In genomic region chr4:135965113-135965512, GRCm38 (mm10) we compare ENCODE assay signal across 10 mouse cellular contexts. TPM values are rescaled to one million over a fixed set of nuclear protein-coding genes. Genes with fewer than 3 reads are reported as not detected.
DNase-seq lines count a peak whose midpoint lies in the region; ATAC-seq and TF ChIP-seq lines count a peak whose summit lies in the region.
"Had no signal": no experiment of that assay in that cellular context is flagged by ENCODE, and none has a peak within 500 bp of the region (broad histone marks: within the 10 kb centered on the region; RNA-seq: fewer than 3 reads in every experiment).

No protein-coding gene starts in this region.

- TF ChIP-seq EP300 in liver, embryonic 14.5 days (IDR thresholded peaks at IDR 0.05; ENCODE audit: low read depth) = no peak

- H3K27me3 ChIP-seq in erythroblast, embryonic 14.5 days (ENCODE audit: control insufficient read depth) = no peaks in the 10 kb centered on the region
- H3K27me3 ChIP-seq in kidney, postnatal 0 days (ENCODE audit: insufficient read depth, low read length) = no peaks in the 10 kb centered on the region
- H3K27me3 ChIP-seq in embryonic facial prominence, embryonic 14.5 days (replicated peaks; ENCODE audit: control insufficient read depth, insufficient read depth, low read length) = no peaks in the 10 kb centered on the region
- H3K27me3 ChIP-seq in liver, embryonic 14.5 days (ENCODE audit: control insufficient read depth, insufficient read depth, low read length) = no peaks in the 10 kb centered on the region
- H3K27me3 ChIP-seq: Patski had no signal

- 76% methylated on average over 9 of the region's 9 CpGs for WGBS in kidney, postnatal 0 days
- 81% methylated on average over 9 of the region's 9 CpGs for WGBS in embryonic facial prominence, embryonic 14.5 days
- 73% methylated on average over 9 of the region's 9 CpGs for WGBS in liver, embryonic 14.5 days (ENCODE audit: insufficient replicate concordance)

- peaks cover 53% of the 10 kb centered on the region for H3K4me1 ChIP-seq in erythroblast, embryonic 14.5 days (ENCODE audit: control insufficient read depth)
- H3K4me1 ChIP-seq in kidney, postnatal 0 days (replicated peaks; ENCODE audit: insufficient read depth, low read length) = peaks cover 8% of the 10 kb centered on the region
- H3K4me1 ChIP-seq in embryonic facial prominence, embryonic 14.5 days (ENCODE audit: control insufficient read depth, insufficient read depth, low read length) = no peaks in the 10 kb centered on the region
- peaks cover 4 to 10% of the 10 kb centered on the region in 2 experiments for H3K4me1 ChIP-seq in liver, embryonic 14.5 days (replicated peaks; ENCODE audit: control insufficient read depth in 2 of 2, insufficient read depth in 2 of 2, low read length in 1 of 2)

- no peak overlapping the region for H3K27ac ChIP-seq in kidney, postnatal 0 days
- no peak overlapping the region for H3K27ac ChIP-seq in embryonic facial prominence, embryonic 14.5 days (replicated peaks; ENCODE audit: low read depth, low read length)
- H3K27ac ChIP-seq in liver, embryonic 14.5 days = no peak overlapping the region

- peak overlapping the region; percentile 95; the same call in 1 of the 2 replicates for H3K4me2 ChIP-seq in kidney, postnatal 0 days (ENCODE audit: low read length)
- H3K4me2 ChIP-seq in embryonic facial prominence, embryonic 14.5 days (ENCODE audit: low read depth, low read length) = peak overlapping the region; percentile 96; the same call in 1 of the 2 replicates
- no peak overlapping the region for H3K4me2 ChIP-seq in liver, embryonic 14.5 days (ENCODE audit: low read depth)

- TF ChIP-seq CTCF in kidney, postnatal 0 days (IDR thresholded peaks at IDR 0.05; ENCODE audit: low read depth) = no peak
- TF ChIP-seq CTCF in liver, embryonic 14.5 days (IDR thresholded peaks at IDR 0.05; ENCODE audit: low read depth) = 0 out of 2 replicates have a peak, but pooled peaks have one; percentile 10

- ATAC-seq in erythroblast, adult 5-6 weeks (replicated peaks; ENCODE audit: low FRiP score, poor library complexity, severe bottlenecking) = no peak
- ATAC-seq in kidney, postnatal 0 days (replicated peaks; ENCODE audit: low FRiP score, low read depth) = no peak
- ATAC-seq in embryonic facial prominence, embryonic 14.5 days (ENCODE audit: low read depth) = no peak
- ATAC-seq in liver, embryonic 14.5 days (ENCODE audit: insufficient read depth) = no peak

- no peak for DNase-seq in kidney, postnatal 0 days (ENCODE audit: low spot score)
- no peak for DNase-seq in kidney, postnatal 14 days
- DNase-seq in embryonic facial prominence, embryonic 14.5 days (ENCODE audit: low spot score) = no peak
- no peak for DNase-seq in liver, embryonic 14.5 days (ENCODE audit: low read depth in 3 of 3, low spot score in 3 of 3)
- DNase-seq in adrenal gland, postnatal 10 days = no peak
- no peak for DNase-seq in layer of hippocampus, postnatal 36 days
- DNase-seq: thymus, adult 2 months had no signal

- no peaks in the 10 kb centered on the region for H3K9me3 ChIP-seq in erythroblast, embryonic 14.5 days (ENCODE audit: control insufficient read depth, low read length)
- H3K9me3 ChIP-seq in kidney, postnatal 0 days (replicated peaks; ENCODE audit: low read length) = no peaks in the 10 kb centered on the region
- no peaks in the 10 kb centered on the region for H3K9me3 ChIP-seq in embryonic facial prominence, embryonic 14.5 days (ENCODE audit: control insufficient read depth, low read length)
- H3K9me3 ChIP-seq in liver, embryonic 14.5 days (ENCODE audit: control insufficient read depth, low read length) = no peaks in the 10 kb centered on the region

- H3K36me3 ChIP-seq in erythroblast, embryonic 14.5 days (ENCODE audit: control insufficient read depth) = peaks cover 75% of the 10 kb centered on the region
- H3K36me3 ChIP-seq in kidney, postnatal 0 days (ENCODE audit: insufficient read depth, low read length) = peaks cover 38% of the 10 kb centered on the region
- H3K36me3 ChIP-seq in embryonic facial prominence, embryonic 14.5 days (ENCODE audit: control insufficient read depth, insufficient read depth, low read length) = peaks cover 61% of the 10 kb centered on the region
- H3K36me3 ChIP-seq in liver, embryonic 14.5 days (replicated peaks; ENCODE audit: control insufficient read depth, insufficient read depth, low read depth) = peaks cover 14% of the 10 kb centered on the region; the same call in 1 of the 2 replicates

- 0 out of 2 replicates have a peak overlapping the region, but pooled peaks have one; percentile 25 for H3K9ac ChIP-seq in kidney, postnatal 0 days (ENCODE audit: low read depth, low read length)
- H3K9ac ChIP-seq in embryonic facial prominence, embryonic 14.5 days (ENCODE audit: low read depth, low read length) = 0 out of 2 replicates have a peak overlapping the region, but pooled peaks have one; percentile 75
- no peak overlapping the region for H3K9ac ChIP-seq in liver, embryonic 14.5 days (replicated peaks)

- peak overlapping the region; percentile 73 for H3K4me3 ChIP-seq in erythroblast, embryonic 14.5 days (replicated peaks)
- H3K4me3 ChIP-seq in kidney, postnatal 0 days (replicated peaks; ENCODE audit: low read depth, low read length) = no peak overlapping the region
- peak overlapping the region; percentile 61 for H3K4me3 ChIP-seq in embryonic facial prominence, embryonic 14.5 days (ENCODE audit: low read depth, low read length)
- no peak overlapping the region for H3K4me3 ChIP-seq in liver, embryonic 14.5 days (ENCODE audit: insufficient read depth in 1 of 2, low read depth in 2 of 2, low read length in 2 of 2)

RNA-seq across cellular contexts. Expression of gene Gale, which starts 1.6 kb away (rescaled TPM):
- polyA plus RNA-seq in erythroblast, embryonic 14.5 days (2012) = 3.9 and 5.3 TPM in 2 replicates
- 2.3 and 7.9 TPM in 2 replicates for total RNA-seq in erythroblast, adult 5-6 weeks (2015; ENCODE audit: low replicate concordance)
- total RNA-seq in erythroblast, adult 5-6 weeks (2017; ENCODE audit: low replicate concordance) = 2.3 and 4.2 TPM in 2 replicates
- 25.1 and 30.0 TPM in 2 replicates for polyA plus RNA-seq in kidney, postnatal 0 days (2015; fragmentation: Nextera tagmentation; extraction: Ambion mirVana)
- 50.5 and 56.1 TPM in 2 replicates for polyA plus RNA-seq in embryonic facial prominence, embryonic 14.5 days (2014; fragmentation: Nextera tagmentation; extraction: Ambion mirVana)
- 20.5 and 22.8 TPM in 2 replicates for polyA plus RNA-seq in liver, embryonic 14.5 days (2012; rRNA removed)
- 32.6 and 38.0 TPM in 2 replicates for polyA plus RNA-seq in liver, embryonic 14.5 days (2014; fragmentation: Nextera tagmentation; extraction: Ambion mirVana)
- 10 to 100 TPM; 22.0 to 23.1 TPM for total RNA-seq in adrenal gland, postnatal 10 days (2021)
- total RNA-seq in layer of hippocampus, postnatal 36 days (2021) = 10 to 100 TPM; 17.7 to 20.7 TPM

RNA-seq across cellular contexts. Expression of gene Lypla2, which starts 7.3 kb away (rescaled TPM):
- 13.4 and 14.0 TPM in 2 replicates for polyA plus RNA-seq in erythroblast, embryonic 14.5 days (2012)
- 14.6 and 25.2 TPM in 2 replicates for total RNA-seq in erythroblast, adult 5-6 weeks (2015; ENCODE audit: low replicate concordance)
- 4.5 and 6.1 TPM in 2 replicates for total RNA-seq in erythroblast, adult 5-6 weeks (2017; ENCODE audit: low replicate concordance)
- polyA plus RNA-seq in kidney, postnatal 0 days (2015; fragmentation: Nextera tagmentation; extraction: Ambion mirVana) = 117 and 123 TPM in 2 replicates
- 87.6 and 97.8 TPM in 2 replicates for polyA plus RNA-seq in embryonic facial prominence, embryonic 14.5 days (2014; fragmentation: Nextera tagmentation; extraction: Ambion mirVana)
- 26.5 and 29.2 TPM in 2 replicates for polyA plus RNA-seq in liver, embryonic 14.5 days (2012; rRNA removed)
- polyA plus RNA-seq in liver, embryonic 14.5 days (2014; fragmentation: Nextera tagmentation; extraction: Ambion mirVana) = 30.6 and 36.8 TPM in 2 replicates
- 10 to 100 TPM; 57.1 to 57.9 TPM for total RNA-seq in adrenal gland, postnatal 10 days (2021)
- 100 to 1,000 TPM in 1 of 2 experiments, 10 to 100 TPM in 1; 93.4 to 106 TPM for total RNA-seq in layer of hippocampus, postnatal 36 days (2021)

RNA-seq across cellular contexts. Expression of gene Hmgcl, which starts 18.9 kb away (rescaled TPM):
- polyA plus RNA-seq in erythroblast, embryonic 14.5 days (2012) = 4.9 and 5.7 TPM in 2 replicates
- total RNA-seq in erythroblast, adult 5-6 weeks (2015; ENCODE audit: low replicate concordance) = 17.3 and 45.4 TPM in 2 replicates
- total RNA-seq in erythroblast, adult 5-6 weeks (2017; ENCODE audit: low replicate concordance) = 15.6 and 15.8 TPM in 2 replicates
- 107 and 110 TPM in 2 replicates for polyA plus RNA-seq in kidney, postnatal 0 days (2015; fragmentation: Nextera tagmentation; extraction: Ambion mirVana)
- polyA plus RNA-seq in embryonic facial prominence, embryonic 14.5 days (2014; fragmentation: Nextera tagmentation; extraction: Ambion mirVana) = 81.7 and 89.4 TPM in 2 replicates
- polyA plus RNA-seq in liver, embryonic 14.5 days (2012; rRNA removed) = 28.9 and 43.4 TPM in 2 replicates
- polyA plus RNA-seq in liver, embryonic 14.5 days (2014; fragmentation: Nextera tagmentation; extraction: Ambion mirVana) = 71.9 and 76.5 TPM in 2 replicates
- 100 to 1,000 TPM in 1 of 2 experiments, 10 to 100 TPM in 1; 84.4 to 108 TPM for total RNA-seq in adrenal gland, postnatal 10 days (2021)
- 10 to 100 TPM; 35.5 to 36.4 TPM for total RNA-seq in layer of hippocampus, postnatal 36 days (2021)

RNA-seq across cellular contexts. Expression of gene Pithd1, which starts 22.0 kb away (rescaled TPM):
- polyA plus RNA-seq in erythroblast, embryonic 14.5 days (2012) = 16.8 and 28.3 TPM in 2 replicates
- total RNA-seq in erythroblast, adult 5-6 weeks (2015; ENCODE audit: low replicate concordance) = 24.4 and 34.5 TPM in 2 replicates
- total RNA-seq in erythroblast, adult 5-6 weeks (2017; ENCODE audit: low replicate concordance) = 72.0 and 131 TPM in 2 replicates
- 49.0 and 49.8 TPM in 2 replicates for polyA plus RNA-seq in kidney, postnatal 0 days (2015; fragmentation: Nextera tagmentation; extraction: Ambion mirVana)
- polyA plus RNA-seq in embryonic facial prominence, embryonic 14.5 days (2014; fragmentation: Nextera tagmentation; extraction: Ambion mirVana) = 48.3 and 51.4 TPM in 2 replicates
- polyA plus RNA-seq in liver, embryonic 14.5 days (2012; rRNA removed) = 40.2 and 49.0 TPM in 2 replicates
- polyA plus RNA-seq in liver, embryonic 14.5 days (2014; fragmentation: Nextera tagmentation; extraction: Ambion mirVana) = 71.2 and 79.5 TPM in 2 replicates
- total RNA-seq in adrenal gland, postnatal 10 days (2021) = 10 to 100 TPM; 27.0 to 33.5 TPM
- total RNA-seq in layer of hippocampus, postnatal 36 days (2021) = 10 to 100 TPM; 87.4 to 89.4 TPM

RNA-seq across cellular contexts. Expression of gene Fuca1, which starts 44.6 kb away (rescaled TPM):
- 0.33 and 0.54 TPM in 2 replicates for polyA plus RNA-seq in erythroblast, embryonic 14.5 days (2012)
- total RNA-seq in erythroblast, adult 5-6 weeks (2015; ENCODE audit: low replicate concordance) = 9.2 and 15.2 TPM in 2 replicates
- 29.4 and 31.6 TPM in 2 replicates for total RNA-seq in erythroblast, adult 5-6 weeks (2017; ENCODE audit: low replicate concordance)
- 98.7 and 99.4 TPM in 2 replicates for polyA plus RNA-seq in kidney, postnatal 0 days (2015; fragmentation: Nextera tagmentation; extraction: Ambion mirVana)
- polyA plus RNA-seq in embryonic facial prominence, embryonic 14.5 days (2014; fragmentation: Nextera tagmentation; extraction: Ambion mirVana) = 70.2 and 79.5 TPM in 2 replicates
- polyA plus RNA-seq in liver, embryonic 14.5 days (2012; rRNA removed) = 8.8 and 12.0 TPM in 2 replicates
- polyA plus RNA-seq in liver, embryonic 14.5 days (2014; fragmentation: Nextera tagmentation; extraction: Ambion mirVana) = 19.0 and 23.6 TPM in 2 replicates
- total RNA-seq in adrenal gland, postnatal 10 days (2021) = 100 to 1,000 TPM in 1 of 2 experiments, 10 to 100 TPM in 1; 96.9 to 109 TPM
- 10 to 100 TPM; 33.4 to 43.1 TPM for total RNA-seq in layer of hippocampus, postnatal 36 days (2021)

Comparison
In these comparisons a context has a peak if more than half of its experiments do, and no peak if none do; other contexts are left out.
1. H3K4me3 ChIP-seq: peak in erythroblast, embryonic 14.5 days (single experiment) and embryonic facial prominence, embryonic 14.5 days (single experiment); none in kidney, postnatal 0 days (single experiment) and liver, embryonic 14.5 days (0 of 2).